Mouse (Mus musculus): ENCODE measurements at regions not wholly inside any gene's neighbourhood (a gene's known extent, or its start where the extent isn't known, plus 50 kb on each side); places are given as distances from the start of the nearest gene placed in this dataset.
"Not testable (repeated sequence)": the region's sequence is repeated elsewhere in the genome, so short reads cannot be mapped to it uniquely, and the experiment has no call there.

DNA sequence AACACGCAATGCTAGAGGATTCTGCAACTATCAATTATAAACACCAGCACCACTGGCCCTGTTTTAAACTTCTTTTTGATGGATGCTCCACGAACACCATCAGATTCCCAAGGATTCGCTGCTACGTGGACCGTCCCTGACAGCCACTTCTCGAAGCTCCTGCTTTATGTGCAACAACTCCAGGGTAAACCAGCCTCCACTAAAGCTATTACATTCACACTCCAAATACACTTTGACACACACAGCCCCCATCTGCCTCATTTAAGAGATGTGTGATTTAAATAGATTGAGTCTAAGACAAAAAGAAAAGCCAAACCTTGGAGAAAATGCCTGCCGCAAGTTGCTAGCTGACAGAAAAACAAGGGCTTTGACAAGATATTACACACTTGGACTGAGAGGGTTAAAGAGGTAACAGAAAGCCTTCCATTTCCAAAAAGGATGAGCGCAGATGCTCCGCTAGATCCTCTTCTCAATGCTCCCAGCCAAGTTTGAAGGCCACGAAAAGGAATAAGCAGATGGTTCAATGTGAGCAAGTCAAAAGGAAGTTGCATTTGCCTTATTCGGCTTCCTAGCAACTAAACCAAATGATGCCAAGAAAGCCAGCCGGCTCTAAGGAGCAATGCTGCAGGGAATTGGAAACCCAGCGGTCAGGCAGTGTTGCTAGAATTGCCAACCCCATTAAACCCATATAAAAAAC, 54.0 kb upstream of the Cnep1r1 start:
- no peaks in the 10 kb centered on the region for H3K4me1 ChIP-seq (ENCODE audit: control insufficient read depth, insufficient read depth, low read length)
- no peak overlapping the region for H3K27ac ChIP-seq (ENCODE audit: low read length)
- no peak overlapping the region for H3K4me2 ChIP-seq (ENCODE audit: low read depth, low read length)
- H3K27me3 ChIP-seq (ENCODE audit: control insufficient read depth, insufficient read depth, low read length), result no peaks in the 10 kb centered on the region
- no peak overlapping the region for H3K9ac ChIP-seq (ENCODE audit: low read length)
- no peaks in the 10 kb centered on the region for H3K9me3 ChIP-seq (replicated peaks; ENCODE audit: control insufficient read depth, low read length)
- ATAC-seq (replicated peaks; ENCODE audit: extremely low read depth, insufficient read depth, low FRiP score), result no peak
- H3K4me3 ChIP-seq (ENCODE audit: low read length), result no peak overlapping the region
- H3K36me3 ChIP-seq (ENCODE audit: control insufficient read depth, insufficient read depth), result no peaks in the 10 kb centered on the region
- WGBS, result 84% methylated on average over 13 of the region's 13 CpGs

DNA sequence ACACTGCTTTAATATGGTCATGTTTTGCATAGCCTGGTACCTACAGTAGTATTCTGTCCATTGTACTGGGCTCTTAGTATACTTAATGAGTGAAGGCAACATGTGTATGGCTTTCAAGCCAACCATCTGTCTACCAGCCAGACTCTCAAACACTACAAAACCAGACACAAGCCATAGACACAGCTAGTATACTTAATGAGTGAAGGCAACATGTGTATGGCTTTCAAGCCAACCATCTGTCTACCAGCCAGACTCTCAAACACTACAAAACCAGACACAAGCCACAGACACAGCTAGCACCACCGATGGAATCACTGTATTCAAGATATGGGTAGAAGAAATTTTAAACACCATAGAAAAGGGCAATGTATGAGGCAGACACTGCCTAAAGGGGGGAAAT, 59.5 kb upstream of the Cnep1r1 start:
- not testable (repeated sequence) for H3K4me2 ChIP-seq (ENCODE audit: low read depth, low read length); H3K27me3 ChIP-seq (ENCODE audit: control insufficient read depth, insufficient read depth, low read length); H3K9ac ChIP-seq (ENCODE audit: low read length); H3K4me1 ChIP-seq (ENCODE audit: control insufficient read depth, insufficient read depth, low read length); H3K36me3 ChIP-seq (ENCODE audit: control insufficient read depth, insufficient read depth); H3K4me3 ChIP-seq (ENCODE audit: low read length); H3K27ac ChIP-seq (ENCODE audit: low read length); H3K9me3 ChIP-seq (replicated peaks; ENCODE audit: control insufficient read depth, low read length); ATAC-seq (replicated peaks; ENCODE audit: extremely low read depth, insufficient read depth, low FRiP score)
- WGBS, result 95% methylated on average over 1 of the region's 1 CpGs

DNA sequence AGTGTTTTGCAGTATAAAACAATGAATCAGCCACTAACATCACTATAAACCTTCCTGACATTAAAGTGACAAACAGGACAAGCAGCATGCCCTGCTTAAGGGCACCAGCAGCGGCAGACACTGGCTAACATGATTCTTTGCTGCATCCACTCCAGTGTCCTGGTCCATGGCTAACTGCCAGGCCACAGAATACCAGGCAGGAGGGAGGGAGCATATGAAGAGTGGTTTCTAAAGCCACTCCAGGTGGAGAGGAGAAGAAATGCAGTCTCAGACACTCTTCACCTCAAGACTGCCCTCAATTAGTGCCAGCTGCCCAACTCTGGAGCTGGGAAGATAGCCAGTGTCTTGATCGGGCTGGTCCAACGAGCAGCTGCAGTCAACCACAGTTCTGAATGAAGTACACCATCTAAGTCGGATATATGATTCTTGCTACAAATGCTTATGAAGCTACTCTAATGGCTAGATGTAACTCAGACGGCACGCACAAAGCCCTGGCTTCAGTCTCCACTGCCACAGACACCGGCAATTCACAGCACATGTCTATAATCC, 60.8 kb upstream of the Cnep1r1 start:
- Histone ChIP-seq H3K9ac (ENCODE audit: low read length) (no peak overlapping the region), H3K27me3 (ENCODE audit: control insufficient read depth, insufficient read depth, low read length) (no peaks in the 10 kb centered on the region), H3K27ac (ENCODE audit: low read length) (no peak overlapping the region), H3K36me3 (ENCODE audit: control insufficient read depth, insufficient read depth) (no peaks in the 10 kb centered on the region), H3K9me3 (replicated peaks; ENCODE audit: control insufficient read depth, low read length) (no peaks in the 10 kb centered on the region), H3K4me3 (ENCODE audit: low read length) (no peak overlapping the region), H3K4me2 (ENCODE audit: low read depth, low read length) (no peak overlapping the region), H3K4me1 (ENCODE audit: control insufficient read depth, insufficient read depth, low read length) (no peaks in the 10 kb centered on the region)
- ATAC-seq (replicated peaks; ENCODE audit: extremely low read depth, insufficient read depth, low FRiP score), result no peak
- WGBS, result 80% methylated on average over 7 of the region's 7 CpGs

DNA sequence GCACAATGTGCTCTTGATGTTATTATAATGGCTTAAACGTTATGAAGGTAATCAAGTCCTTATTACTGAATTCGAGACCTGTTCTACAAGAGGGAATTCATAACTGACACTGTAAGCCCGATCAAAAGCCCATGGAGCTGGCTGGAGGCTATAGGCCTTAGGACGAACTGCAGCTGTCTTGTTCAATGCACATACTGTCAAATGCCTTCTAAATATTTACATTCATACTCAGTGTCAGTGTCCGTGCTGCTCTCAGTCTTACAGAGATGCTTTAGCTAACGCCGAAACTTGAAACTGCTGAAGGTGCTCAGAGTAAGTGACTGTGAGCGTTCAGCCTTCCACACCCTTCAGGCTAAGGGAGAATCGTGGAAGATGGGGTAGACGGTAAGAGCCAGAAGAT, 67.9 kb upstream of the Cnep1r1 start:
- no peaks in the 10 kb centered on the region for H3K27me3 ChIP-seq (ENCODE audit: control insufficient read depth, insufficient read depth, low read length)
- 74% methylated on average over 10 of the region's 10 CpGs for WGBS
- no peaks in the 10 kb centered on the region for H3K36me3 ChIP-seq (ENCODE audit: control insufficient read depth, insufficient read depth)
- H3K4me2 ChIP-seq (ENCODE audit: low read depth, low read length), result no peak overlapping the region
- no peak overlapping the region for H3K4me3 ChIP-seq (ENCODE audit: low read length)
- no peak overlapping the region for H3K27ac ChIP-seq (ENCODE audit: low read length)
- H3K9ac ChIP-seq (ENCODE audit: low read length), result no peak overlapping the region
- H3K9me3 ChIP-seq (replicated peaks; ENCODE audit: control insufficient read depth, low read length), result no peaks in the 10 kb centered on the region
- ATAC-seq (replicated peaks; ENCODE audit: extremely low read depth, insufficient read depth, low FRiP score), result no peak
- peaks cover 3% of the 10 kb centered on the region; the same call in 1 of the 2 replicates for H3K4me1 ChIP-seq (ENCODE audit: control insufficient read depth, insufficient read depth, low read length)

DNA sequence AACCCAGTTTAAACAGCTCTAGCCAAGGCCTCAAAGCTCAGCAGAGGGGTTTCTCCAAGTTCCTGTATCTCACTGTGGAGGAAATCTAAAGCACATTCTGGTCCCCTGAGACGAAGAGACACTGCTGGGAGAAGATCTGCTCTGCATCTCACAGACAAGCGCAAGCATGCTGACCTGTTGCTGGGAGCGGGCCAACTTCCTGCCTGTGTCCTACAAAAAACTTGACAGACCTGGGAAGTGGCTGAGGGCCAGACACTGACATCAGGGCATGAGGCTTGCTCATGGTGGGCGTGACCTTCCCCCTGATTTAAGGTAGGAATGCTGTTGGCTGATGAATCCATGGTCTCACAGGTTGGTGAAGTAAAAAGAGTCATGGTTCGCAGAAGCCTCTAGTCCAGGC, 69.5 kb upstream of the Cnep1r1 start:
- Histone ChIP-seq H3K9me3 (replicated peaks; ENCODE audit: control insufficient read depth, low read length) (no peaks in the 10 kb centered on the region), H3K36me3 (ENCODE audit: control insufficient read depth, insufficient read depth) (no peaks in the 10 kb centered on the region)
- 36% methylated on average over 5 of the region's 5 CpGs for WGBS

DNA sequence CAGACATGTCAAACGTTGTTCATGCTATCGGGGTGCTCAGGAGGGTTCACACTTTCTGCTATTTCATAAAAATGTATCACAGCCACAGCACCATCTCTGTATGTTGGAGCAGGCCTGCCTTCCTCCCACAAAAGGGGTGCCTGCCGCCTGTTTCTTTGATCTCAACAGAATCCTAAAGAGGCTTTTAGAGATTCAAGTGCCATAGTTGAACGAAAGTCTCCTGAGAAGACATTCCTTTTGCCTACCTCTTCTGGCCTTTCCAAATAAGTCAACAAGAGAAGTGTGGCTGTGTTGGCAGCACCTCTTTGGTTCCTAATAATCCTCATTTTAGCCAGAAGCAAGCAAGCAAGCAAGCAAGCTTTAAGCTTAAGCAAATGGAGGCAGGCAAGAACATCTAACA, 72.6 kb upstream of the Cnep1r1 start:
- H3K9ac ChIP-seq (ENCODE audit: low read length), result no peak overlapping the region
- H3K4me1 ChIP-seq (ENCODE audit: control insufficient read depth, insufficient read depth, low read length), result peaks cover 3% of the 10 kb centered on the region; the same call in 1 of the 2 replicates
- H3K9me3 ChIP-seq (replicated peaks; ENCODE audit: control insufficient read depth, low read length), result no peaks in the 10 kb centered on the region
- no peaks in the 10 kb centered on the region for H3K27me3 ChIP-seq (ENCODE audit: control insufficient read depth, insufficient read depth, low read length)
- ATAC-seq (replicated peaks; ENCODE audit: extremely low read depth, insufficient read depth, low FRiP score), result no peak
- no peak overlapping the region for H3K4me3 ChIP-seq (ENCODE audit: low read length)
- no peak overlapping the region for H3K27ac ChIP-seq (ENCODE audit: low read length)
- no peak overlapping the region for H3K4me2 ChIP-seq (ENCODE audit: low read depth, low read length)
- WGBS, result 69% methylated on average over 4 of the region's 4 CpGs
- no peaks in the 10 kb centered on the region for H3K36me3 ChIP-seq (ENCODE audit: control insufficient read depth, insufficient read depth)

More for the DNA sequence above, 69.5 kb upstream of the Cnep1r1 start:
- no peak for ATAC-seq (replicated peaks; ENCODE audit: extremely low read depth, insufficient read depth, low FRiP score)
- no peak overlapping the region for H3K4me2 ChIP-seq (ENCODE audit: low read depth, low read length)
- H3K27me3 ChIP-seq (ENCODE audit: control insufficient read depth, insufficient read depth, low read length), result no peaks in the 10 kb centered on the region
- no peak overlapping the region for H3K27ac ChIP-seq (ENCODE audit: low read length)
- H3K4me1 ChIP-seq (ENCODE audit: control insufficient read depth, insufficient read depth, low read length), result peaks cover 3% of the 10 kb centered on the region; the same call in 1 of the 2 replicates
- H3K4me3 ChIP-seq (ENCODE audit: low read length), result no peak overlapping the region
- H3K9ac ChIP-seq (ENCODE audit: low read length), result no peak overlapping the region

DNA sequence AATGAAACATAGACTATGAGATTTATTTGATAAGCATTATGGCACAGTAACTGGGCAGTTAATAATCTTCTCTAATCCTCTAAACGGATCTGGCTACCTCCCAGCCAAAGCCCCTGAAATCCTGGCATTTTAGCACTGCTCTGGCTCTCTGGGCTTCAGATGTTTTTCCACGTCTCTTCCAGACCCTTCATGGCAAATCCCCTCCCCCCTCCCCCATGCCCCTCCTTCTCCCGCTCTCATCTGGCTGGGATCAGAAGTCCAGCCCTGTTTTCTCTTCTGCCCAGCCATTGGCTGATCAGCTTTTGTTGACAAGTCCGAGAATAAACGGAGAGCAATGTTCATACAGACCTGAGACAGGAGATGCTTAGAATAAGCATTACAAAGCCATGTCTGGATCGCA, 79.3 kb upstream of the Cnep1r1 start:
- no peaks in the 10 kb centered on the region for H3K27me3 ChIP-seq (ENCODE audit: control insufficient read depth, insufficient read depth, low read length)
- 31% methylated on average over 6 of the region's 6 CpGs for WGBS
- no peaks in the 10 kb centered on the region for H3K4me1 ChIP-seq (ENCODE audit: control insufficient read depth, insufficient read depth, low read length)
- no peak overlapping the region for H3K4me3 ChIP-seq (ENCODE audit: low read length)
- no peak for ATAC-seq (replicated peaks; ENCODE audit: extremely low read depth, insufficient read depth, low FRiP score)
- no peak overlapping the region for H3K27ac ChIP-seq (ENCODE audit: low read length)
- no peaks in the 10 kb centered on the region for H3K36me3 ChIP-seq (ENCODE audit: control insufficient read depth, insufficient read depth)
- no peaks in the 10 kb centered on the region for H3K9me3 ChIP-seq (replicated peaks; ENCODE audit: control insufficient read depth, low read length)
- no peak overlapping the region for H3K4me2 ChIP-seq (ENCODE audit: low read depth, low read length)
- H3K9ac ChIP-seq (ENCODE audit: low read length), result no peak overlapping the region

DNA sequence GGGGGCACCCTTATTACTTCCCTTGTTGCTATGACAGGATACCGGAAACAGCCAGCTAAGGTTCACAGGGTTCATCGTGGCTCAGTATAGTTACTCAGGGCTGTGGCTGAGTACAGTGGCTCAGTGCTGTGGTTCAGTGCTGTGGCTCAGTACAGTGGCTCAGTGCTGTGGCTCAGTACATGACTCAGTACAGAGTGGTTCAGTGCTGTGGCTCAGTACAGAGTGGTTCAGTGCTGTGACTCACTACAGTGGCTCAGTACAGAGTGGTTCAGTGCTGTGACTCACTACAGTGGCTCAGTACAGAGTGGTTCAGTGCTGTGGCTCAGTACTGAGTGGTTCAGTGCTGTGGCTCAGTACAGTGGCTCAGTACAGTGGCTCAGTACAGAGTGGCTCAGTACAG, 78.6 kb upstream of the Zfp423 start:
- no peak overlapping the region for H3K4me2 ChIP-seq (ENCODE audit: low read depth, low read length)
- ATAC-seq (replicated peaks; ENCODE audit: extremely low read depth, insufficient read depth, low FRiP score), result no peak
- H3K4me1 ChIP-seq (ENCODE audit: control insufficient read depth, insufficient read depth, low read length), result no peaks in the 10 kb centered on the region
- H3K36me3 ChIP-seq (ENCODE audit: control insufficient read depth, insufficient read depth), result no peaks in the 10 kb centered on the region
- H3K4me3 ChIP-seq (ENCODE audit: low read length), result no peak overlapping the region
- H3K9ac ChIP-seq (ENCODE audit: low read length), result no peak overlapping the region
- 79% methylated on average over 2 of the region's 2 CpGs for WGBS
- no peak overlapping the region for H3K27ac ChIP-seq (ENCODE audit: low read length)
- H3K9me3 ChIP-seq (replicated peaks; ENCODE audit: control insufficient read depth, low read length), result no peaks in the 10 kb centered on the region
- no peaks in the 10 kb centered on the region for H3K27me3 ChIP-seq (ENCODE audit: control insufficient read depth, insufficient read depth, low read length)

DNA sequence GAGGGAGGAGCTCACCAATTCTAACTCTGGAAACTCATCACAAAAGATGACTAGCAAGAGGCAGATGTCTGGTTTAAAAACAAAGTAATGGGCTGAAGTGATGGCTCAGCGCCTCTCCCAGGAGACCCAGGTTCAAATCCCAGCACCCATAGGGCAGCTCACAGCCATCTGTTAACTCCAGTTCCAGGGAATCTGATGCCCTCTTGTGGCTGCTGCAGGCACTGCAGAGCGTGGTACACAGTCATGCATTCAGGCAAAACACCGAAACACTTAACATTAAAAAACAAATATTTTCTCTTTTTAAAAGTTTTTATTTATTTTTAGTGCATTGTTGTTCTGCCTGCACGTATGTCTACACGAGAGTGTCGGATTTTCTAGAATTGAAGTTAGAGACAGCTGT, 73.7 kb upstream of the Zfp423 start:
- Histone ChIP-seq H3K9ac (ENCODE audit: low read length) (no peak overlapping the region), H3K36me3 (ENCODE audit: control insufficient read depth, insufficient read depth) (no peaks in the 10 kb centered on the region), H3K27me3 (ENCODE audit: control insufficient read depth, insufficient read depth, low read length) (no peaks in the 10 kb centered on the region), H3K4me2 (ENCODE audit: low read depth, low read length) (no peak overlapping the region), H3K27ac (ENCODE audit: low read length) (no peak overlapping the region), H3K9me3 (replicated peaks; ENCODE audit: control insufficient read depth, low read length) (no peaks in the 10 kb centered on the region), H3K4me1 (ENCODE audit: control insufficient read depth, insufficient read depth, low read length) (no peaks in the 10 kb centered on the region), H3K4me3 (ENCODE audit: low read length) (no peak overlapping the region)
- no peak for ATAC-seq (replicated peaks; ENCODE audit: extremely low read depth, insufficient read depth, low FRiP score)
- WGBS, result 73% methylated on average over 6 of the region's 6 CpGs
